Mouse (Mus musculus) small intestine, adult 2 months (tissue): ENCODE measurements around the gene Fggy. TPM values are rescaled to one million over a fixed set of nuclear protein-coding genes. Genes with fewer than 3 reads are reported as not detected.

Experiments used
- H3K27ac ChIP-seq: fragments of 200-500 bp; 2 replicates; pipeline ENCODE4 v1.5.1; 2012; ENCODE audit warnings: low read depth, low read length, control low read depth, inconsistent platforms; ENCODE audit not compliant: insufficient read depth
- H3K27me3 ChIP-seq: fragments of 200-500 bp; 2 replicates; pipeline ENCODE4 v1.6.1; 2012; ENCODE audit warnings: mild to moderate bottlenecking, moderate library complexity, low read length, inconsistent platforms; ENCODE audit not compliant: control insufficient read depth, insufficient read depth
- H3K36me3 ChIP-seq: fragments of 200-500 bp; 2 replicates; pipeline ENCODE4 v1.6.1; 2012; ENCODE audit warnings: mild to moderate bottlenecking, low read length, control low read depth, inconsistent platforms; ENCODE audit not compliant: control insufficient read depth, insufficient read depth
- H3K4me1 ChIP-seq: fragments of 200-500 bp; 2 replicates; pipeline ENCODE4 v1.6.1; 2012; ENCODE audit warnings: low read length, inconsistent platforms, mixed read lengths; ENCODE audit not compliant: control insufficient read depth, insufficient read depth, insufficient read length
- H3K4me3 ChIP-seq: fragments of 200-500 bp; 2 replicates; pipeline ENCODE4 v1.5.1; 2012; ENCODE audit warnings: low read depth, mild to moderate bottlenecking, control low read depth, inconsistent platforms, low read length, moderate library complexity
- CTCF ChIP-seq: fragments of 200-500 bp; IDR thresholded peaks from 2 replicates; pipeline ENCODE4 v1.5.1; 2012; ENCODE audit warnings: low read depth, mild to moderate bottlenecking, control low read depth, inconsistent platforms, low read length, moderate library complexity, mixed read lengths; ENCODE audit not compliant: insufficient replicate concordance, insufficient read length; ENCODE audit errors: extremely low read depth
- POLR2A ChIP-seq: fragments of 200-500 bp; IDR thresholded peaks from 2 replicates; pipeline ENCODE4 v1.6.1; 2012; ENCODE audit warnings: low read depth, mild to moderate bottlenecking, control low read depth, inconsistent platforms, low read length, moderate library complexity
- WGBS: fragments of 180-500 bp; shearing (Covaris S2); methylation state at CpG from one replicate; pipeline ENCODE4 v1.1.7; 2018; 5-methylcytosine and 5-hydroxymethylcytosine counted together
- polyA plus RNA-seq: library from polyadenylated mRNA; depleted of rRNA; stranded (reverse); fragments of >200 nt; gene quantifications from 2 replicates; pipeline ENCODE4 v1.2.3, GENCODE M21; 2012

The Fggy gene
- polyA plus RNA-seq, 1 experiment = 0.52 TPM

DNA sequence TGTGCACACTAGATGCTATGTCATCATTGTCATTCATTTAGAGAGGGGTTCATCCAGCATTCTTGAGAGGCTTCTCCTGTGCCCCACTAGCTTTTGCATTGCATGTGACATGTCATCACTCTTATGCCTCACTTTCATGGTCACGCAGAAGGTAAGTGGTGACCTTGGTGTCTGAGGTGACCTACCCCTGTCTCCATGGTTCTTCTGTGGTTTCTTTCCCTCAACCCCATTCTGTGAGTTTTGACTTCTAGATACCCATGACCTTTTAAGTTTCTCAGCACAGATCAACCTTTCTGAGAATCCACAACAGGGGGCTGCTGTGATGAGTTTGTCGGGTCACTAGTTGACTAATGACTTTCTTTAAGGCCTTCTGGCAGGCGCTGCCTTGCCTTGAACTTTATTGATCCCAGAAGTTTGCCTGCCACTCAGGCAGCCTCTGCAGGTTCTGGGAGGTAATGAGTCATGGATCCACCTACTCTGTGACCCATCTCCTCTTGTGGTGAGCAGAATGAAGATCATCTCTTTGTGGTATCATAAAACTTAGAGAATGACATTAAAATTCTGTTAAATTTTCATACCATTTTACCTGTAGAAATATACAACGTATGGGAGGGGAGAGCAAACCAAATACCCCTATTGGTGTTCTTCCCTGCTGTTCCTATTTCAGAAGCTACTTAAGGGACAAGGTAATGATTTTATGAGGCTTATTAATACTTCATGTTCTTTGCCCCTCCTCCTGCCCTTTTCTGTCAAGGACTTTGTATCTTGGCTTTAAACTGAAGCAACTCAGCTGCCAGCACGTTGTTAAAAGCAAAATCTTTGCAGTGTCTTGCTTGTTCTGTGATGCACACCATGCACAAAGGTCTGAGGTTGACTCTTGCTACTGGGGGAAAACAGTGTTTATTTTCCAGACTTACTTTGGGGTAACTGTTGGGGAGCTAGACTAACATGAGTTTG lies 150.9 kb downstream of the Fggy start:
- TF ChIP-seq CTCF (no peak), POLR2A (no peak)
- Histone ChIP-seq H3K36me3 (no peaks in the 10 kb centered on the region), H3K27me3 (no peaks in the 10 kb centered on the region), H3K4me3 (no peak overlapping the region), H3K27ac (peak overlapping the region; percentile 43; the same call in 1 of the 2 replicates), H3K4me1 (peaks cover 4% of the 10 kb centered on the region; the same call in 1 of the 2 replicates)
- WGBS = 35% methylated on average over 5 of the region's 5 CpGs

GRCm38 (mm10) chr4:95709750-95710149 lies 152.4 kb downstream of the Fggy start:
- H3K4me1 ChIP-seq = peaks cover 4% of the 10 kb centered on the region; the same call in 1 of the 2 replicates
- no peak overlapping the region for H3K27ac ChIP-seq
- H3K4me3 ChIP-seq = no peak overlapping the region
- no peaks in the 10 kb centered on the region for H3K27me3 ChIP-seq
- no peaks in the 10 kb centered on the region for H3K36me3 ChIP-seq
- no peak for TF ChIP-seq CTCF
- TF ChIP-seq POLR2A = no peak
- WGBS = 76% methylated on average over 1 of the region's 1 CpGs

DNA sequence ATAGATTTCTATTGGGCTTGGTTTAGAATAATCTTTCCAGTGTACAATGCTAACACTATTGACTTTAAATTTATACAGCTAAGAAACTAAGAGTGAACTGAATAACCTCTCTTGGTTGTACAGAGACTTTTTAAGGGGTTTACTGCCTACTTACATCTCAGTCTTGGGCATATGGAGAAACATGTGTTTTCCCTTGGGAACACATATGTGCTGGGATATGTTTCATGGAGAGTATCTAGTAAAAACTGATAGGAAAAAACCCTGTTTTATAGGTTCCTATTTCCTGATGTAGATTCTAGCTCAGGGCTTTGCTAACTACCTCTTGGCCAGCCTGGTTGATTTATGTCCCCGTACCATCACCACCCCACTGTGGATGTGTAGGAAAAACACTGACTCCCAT lies 155.5 kb downstream of the Fggy start:
- H3K4me1 ChIP-seq = peaks cover 4% of the 10 kb centered on the region; the same call in 1 of the 2 replicates
- no peaks in the 10 kb centered on the region for H3K36me3 ChIP-seq
- no peaks in the 10 kb centered on the region for H3K27me3 ChIP-seq
- 95% methylated on average over 1 of the region's 1 CpGs for WGBS
- no peak for TF ChIP-seq CTCF
- no peak for TF ChIP-seq POLR2A
- no peak overlapping the region for H3K4me3 ChIP-seq
- H3K27ac ChIP-seq = no peak overlapping the region

DNA sequence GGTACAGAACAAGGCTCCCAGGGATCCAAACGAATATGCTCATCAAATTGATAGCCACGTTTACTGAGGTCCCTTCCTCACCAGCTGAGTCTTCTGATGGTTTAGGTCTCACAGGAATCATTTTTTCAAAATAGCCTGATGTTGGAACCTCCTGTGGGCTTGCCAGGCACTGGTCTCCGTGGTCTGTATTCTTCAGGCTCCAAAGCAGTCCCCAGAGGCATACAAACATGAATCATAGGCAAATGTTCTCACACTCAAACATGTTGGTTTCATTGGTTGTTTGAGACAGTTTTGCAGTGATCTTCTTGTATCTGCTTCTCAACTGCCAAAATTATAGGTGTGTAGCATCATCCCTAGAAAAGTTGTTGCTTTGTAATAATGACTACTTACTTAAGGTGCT lies 156.0 kb downstream of the Fggy start:
- 93% methylated on average over 3 of the region's 3 CpGs for WGBS
- Histone ChIP-seq H3K4me3 (no peak overlapping the region), H3K27ac (no peak overlapping the region), H3K4me1 (no peaks in the 10 kb centered on the region), H3K36me3 (no peaks in the 10 kb centered on the region), H3K27me3 (no peaks in the 10 kb centered on the region)
- no peak for TF ChIP-seq POLR2A
- TF ChIP-seq CTCF = no peak

- Histone ChIP-seq H3K4me3 (no peak overlapping the region), H3K27ac (no peak overlapping the region), H3K36me3 (no peaks in the 10 kb centered on the region), H3K27me3 (no peaks in the 10 kb centered on the region), H3K4me1 (no peaks in the 10 kb centered on the region)
- TF ChIP-seq POLR2A (no peak), CTCF (no peak)
- WGBS = 83% methylated on average over 3 of the region's 3 CpGs
These were observed 158.8 kb downstream of the Fggy start for GRCm38 (mm10) chr4:95716137-95716536.

DNA sequence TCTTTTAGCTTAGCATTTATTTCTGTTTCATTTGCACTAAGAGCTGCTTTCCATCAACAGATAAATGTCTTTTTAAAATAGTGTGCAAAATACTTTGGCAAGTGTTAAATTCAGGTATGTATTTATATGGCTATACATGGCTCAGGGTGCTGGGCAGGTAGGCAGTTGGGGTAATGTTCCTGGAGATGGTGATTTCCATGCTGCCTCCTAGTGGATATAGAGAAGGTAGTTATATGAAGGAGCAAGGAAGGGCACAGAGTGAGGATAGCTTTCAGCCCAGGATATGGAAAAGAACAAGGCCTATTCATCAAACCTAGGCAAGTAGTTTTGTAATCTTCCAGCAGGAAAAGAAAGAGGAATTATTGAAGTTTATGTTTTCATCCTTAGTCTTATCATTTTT lies 166.3 kb downstream of the Fggy start:
- TF ChIP-seq POLR2A (no peak), CTCF (no peak)
- Histone ChIP-seq H3K27me3 (no peaks in the 10 kb centered on the region), H3K4me1 (no peaks in the 10 kb centered on the region), H3K36me3 (no peaks in the 10 kb centered on the region), H3K27ac (no peak overlapping the region), H3K4me3 (no peak overlapping the region)

DNA sequence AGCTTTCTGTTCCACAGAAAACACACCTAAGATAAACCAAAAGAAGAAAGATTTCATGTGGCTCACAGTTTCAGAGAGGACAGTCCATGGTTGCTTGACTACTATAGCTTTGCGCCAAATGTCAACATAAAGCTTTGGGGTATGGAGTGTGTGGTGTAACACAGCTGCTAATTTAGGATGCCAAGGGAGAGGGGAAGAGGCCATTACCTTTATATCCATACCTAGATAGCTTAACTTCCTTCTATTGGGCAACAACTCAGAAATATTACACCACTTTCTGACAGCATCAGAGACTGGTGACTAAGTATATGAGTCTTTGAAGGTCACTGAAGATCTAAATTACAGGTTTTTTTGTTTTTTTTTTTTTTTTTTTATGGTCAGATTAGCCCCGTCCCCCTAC lies 169.1 kb downstream of the Fggy start:
- H3K27me3 ChIP-seq = no peaks in the 10 kb centered on the region
- no peak overlapping the region for H3K4me3 ChIP-seq
- H3K4me1 ChIP-seq = no peaks in the 10 kb centered on the region
- no peak overlapping the region for H3K27ac ChIP-seq
- 94% methylated on average over 2 of the region's 2 CpGs for WGBS
- TF ChIP-seq CTCF (no peak), POLR2A (no peak)
- H3K36me3 ChIP-seq = no peaks in the 10 kb centered on the region
